Mouse (Mus musculus): ENCODE data around the gene Aff3. TPM values are rescaled to one million over a fixed set of nuclear protein-coding genes. Genes with fewer than 3 reads are reported as not detected.

Aff3 gene
- polyA plus RNA-seq, 1 experiment from 2014 or later: 4.7 TPM

GRCm38 (mm10) chr1:38601802-38602508 lies 62.8 kb downstream of the Aff3 start:
- Histone ChIP-seq H3K27me3 (replicated peaks; ENCODE audit: control insufficient read depth, insufficient read depth, low read length) (no peaks in the 10 kb centered on the region), H3K27ac (ENCODE audit: low read depth, low read length) (no peak overlapping the region), H3K9me3 (ENCODE audit: control insufficient read depth, low read length) (no peaks in the 10 kb centered on the region), H3K9ac (ENCODE audit: low read depth, low read length) (no peak overlapping the region), H3K4me1 (replicated peaks; ENCODE audit: control insufficient read depth, insufficient read depth, low read length) (no peaks in the 10 kb centered on the region), H3K36me3 (ENCODE audit: control insufficient read depth, insufficient read depth, low read length) (no peaks in the 10 kb centered on the region), H3K4me2 (no peak overlapping the region), H3K4me3 (ENCODE audit: low read depth, low read length) (no peak overlapping the region)
- DNase-seq (ENCODE audit: low spot score) (no peak), ATAC-seq (replicated peaks; ENCODE audit: low FRiP score) (no peak)
- 61% methylated on average over 11 of the region's 11 CpGs for WGBS

- no peak overlapping the region for H3K4me3 ChIP-seq (ENCODE audit: low read depth, low read length)
- H3K36me3 ChIP-seq (ENCODE audit: control insufficient read depth, insufficient read depth, low read length): no peaks in the 10 kb centered on the region
- DNase-seq (ENCODE audit: low spot score) (no peak), ATAC-seq (replicated peaks; ENCODE audit: low FRiP score) (no peak)
- no peaks in the 10 kb centered on the region for H3K9me3 ChIP-seq (ENCODE audit: control insufficient read depth, low read length)
- H3K4me1 ChIP-seq (replicated peaks; ENCODE audit: control insufficient read depth, insufficient read depth, low read length): no peaks in the 10 kb centered on the region
- H3K27ac ChIP-seq (ENCODE audit: low read depth, low read length): no peak overlapping the region
- no peak overlapping the region for H3K4me2 ChIP-seq
- no peaks in the 10 kb centered on the region for H3K27me3 ChIP-seq (replicated peaks; ENCODE audit: control insufficient read depth, insufficient read depth, low read length)
- whole genome bisulfite sequencing: 65% methylated on average over 3 of the region's 3 CpGs
- no peak overlapping the region for H3K9ac ChIP-seq (ENCODE audit: low read depth, low read length)
Measured at GRCm38 (mm10) chr1:38595311-38595710, 69.4 kb downstream of the Aff3 start.

DNA sequence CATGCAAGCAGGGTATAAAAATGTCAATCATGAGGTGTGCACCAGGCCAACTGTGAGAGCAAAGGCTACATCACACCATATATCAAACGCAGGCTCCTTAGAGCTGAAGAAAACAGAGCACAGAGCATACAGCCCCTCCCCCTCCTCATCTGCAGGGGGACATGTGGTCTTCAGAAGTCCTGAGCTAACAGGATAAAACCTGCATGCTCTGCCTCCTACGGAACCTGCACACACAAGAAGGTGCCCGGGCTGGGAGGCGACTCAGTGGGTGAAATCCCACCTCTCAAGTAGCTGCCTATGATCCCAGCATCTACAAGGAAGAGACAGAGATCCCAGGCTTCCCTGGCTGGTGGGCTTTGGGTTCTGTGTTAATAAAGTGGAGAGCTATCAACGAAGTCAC lies 70.0 kb downstream of the Aff3 start:
- Histone ChIP-seq H3K9me3 (ENCODE audit: control insufficient read depth, low read length) (no peaks in the 10 kb centered on the region), H3K27me3 (replicated peaks; ENCODE audit: control insufficient read depth, insufficient read depth, low read length) (no peaks in the 10 kb centered on the region), H3K4me2 (no peak overlapping the region), H3K9ac (ENCODE audit: low read depth, low read length) (no peak overlapping the region), H3K27ac (ENCODE audit: low read depth, low read length) (no peak overlapping the region), H3K4me1 (replicated peaks; ENCODE audit: control insufficient read depth, insufficient read depth, low read length) (no peaks in the 10 kb centered on the region), H3K4me3 (ENCODE audit: low read depth, low read length) (no peak overlapping the region), H3K36me3 (ENCODE audit: control insufficient read depth, insufficient read depth, low read length) (no peaks in the 10 kb centered on the region)
- WGBS: 60% methylated on average over 5 of the region's 5 CpGs
- DNase-seq (ENCODE audit: low spot score) (no peak), ATAC-seq (replicated peaks; ENCODE audit: low FRiP score) (no peak)

DNA sequence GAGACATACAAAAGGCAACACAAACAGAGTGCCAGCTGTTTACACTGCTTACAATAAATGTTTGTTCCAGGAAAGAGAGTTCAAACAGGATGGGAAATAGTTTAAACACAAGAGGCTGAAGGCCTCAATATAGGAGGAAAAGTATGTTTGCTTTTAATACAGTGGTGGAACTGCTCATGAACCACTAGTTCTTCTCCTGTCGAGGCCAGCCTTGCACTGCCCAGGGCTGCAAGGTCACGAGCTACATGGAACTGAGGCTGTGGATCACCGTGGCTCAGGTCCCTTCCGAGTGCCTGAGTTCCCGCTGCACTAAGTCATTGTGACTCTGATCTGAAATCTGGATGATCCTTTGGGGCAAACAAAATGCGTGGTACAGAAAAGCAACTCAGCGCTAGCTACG lies 73.6 kb downstream of the Aff3 start:
- H3K4me2 ChIP-seq: no peak overlapping the region
- no peaks in the 10 kb centered on the region for H3K27me3 ChIP-seq (replicated peaks; ENCODE audit: control insufficient read depth, insufficient read depth, low read length)
- H3K4me3 ChIP-seq (ENCODE audit: low read depth, low read length): no peak overlapping the region
- H3K36me3 ChIP-seq (ENCODE audit: control insufficient read depth, insufficient read depth, low read length): no peaks in the 10 kb centered on the region
- ATAC-seq (replicated peaks; ENCODE audit: low FRiP score) (no peak), DNase-seq (ENCODE audit: low spot score) (no peak)
- no peak overlapping the region for H3K27ac ChIP-seq (ENCODE audit: low read depth, low read length)
- H3K4me1 ChIP-seq (replicated peaks; ENCODE audit: control insufficient read depth, insufficient read depth, low read length): no peaks in the 10 kb centered on the region
- H3K9ac ChIP-seq (ENCODE audit: low read depth, low read length): no peak overlapping the region
- H3K9me3 ChIP-seq (ENCODE audit: control insufficient read depth, low read length): no peaks in the 10 kb centered on the region
- WGBS: 77% methylated on average over 8 of the region's 8 CpGs

DNA sequence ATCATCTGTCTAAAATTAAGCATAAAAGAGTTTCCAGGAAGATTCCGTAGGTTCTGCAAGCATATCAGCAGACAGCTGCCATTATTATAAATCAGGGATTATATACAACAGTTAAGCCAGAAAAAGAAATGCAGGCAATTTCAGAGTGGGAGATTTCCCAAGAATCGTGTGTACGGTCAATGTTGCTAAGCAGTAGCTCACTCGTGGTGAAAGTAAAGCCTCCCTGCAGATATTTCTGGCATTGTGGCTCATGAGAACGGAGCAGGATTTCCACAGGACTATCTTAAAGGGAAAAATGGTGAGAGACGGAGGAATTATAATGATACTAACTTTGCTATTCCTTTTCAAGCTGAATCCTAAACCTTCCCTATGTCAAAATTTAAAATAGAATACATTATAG lies 76.0 kb downstream of the Aff3 start:
- H3K9me3 ChIP-seq (ENCODE audit: control insufficient read depth, low read length): no peaks in the 10 kb centered on the region
- WGBS: 79% methylated on average over 6 of the region's 6 CpGs

DNA sequence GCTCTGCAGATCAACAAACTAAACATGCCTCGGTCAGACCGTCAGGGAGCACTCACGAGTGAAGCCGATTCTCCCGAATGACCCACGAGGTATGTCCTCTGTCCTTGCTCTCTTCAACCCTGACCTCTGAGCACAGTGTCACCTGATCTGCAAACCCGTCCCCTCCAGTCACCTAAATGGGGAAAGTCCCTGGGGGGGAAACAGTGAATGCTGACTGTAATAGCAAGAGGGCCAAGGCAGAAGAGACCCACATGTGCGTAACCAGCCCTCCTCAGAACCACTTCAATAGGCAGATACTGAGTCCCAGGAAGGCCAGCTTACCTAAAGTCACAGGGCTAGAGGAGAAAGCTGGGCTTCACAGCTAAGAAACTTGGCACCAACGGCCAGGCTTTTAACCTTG lies 82.4 kb downstream of the Aff3 start:
- no peaks in the 10 kb centered on the region for H3K4me1 ChIP-seq (replicated peaks; ENCODE audit: control insufficient read depth, insufficient read depth, low read length)
- H3K27me3 ChIP-seq (replicated peaks; ENCODE audit: control insufficient read depth, insufficient read depth, low read length): no peaks in the 10 kb centered on the region
- 67% methylated on average over 9 of the region's 9 CpGs for WGBS
- H3K9ac ChIP-seq (ENCODE audit: low read depth, low read length): no peak overlapping the region
- DNase-seq (ENCODE audit: low spot score) (no peak), ATAC-seq (replicated peaks; ENCODE audit: low FRiP score) (no peak)
- no peak overlapping the region for H3K4me3 ChIP-seq (ENCODE audit: low read depth, low read length)
- H3K4me2 ChIP-seq: no peak overlapping the region
- no peak overlapping the region for H3K27ac ChIP-seq (ENCODE audit: low read depth, low read length)
- H3K36me3 ChIP-seq (ENCODE audit: control insufficient read depth, insufficient read depth, low read length): no peaks in the 10 kb centered on the region
- no peaks in the 10 kb centered on the region for H3K9me3 ChIP-seq (ENCODE audit: control insufficient read depth, low read length)

More for the DNA sequence above, 76.0 kb downstream of the Aff3 start:
- Histone ChIP-seq H3K4me1 (replicated peaks; ENCODE audit: control insufficient read depth, insufficient read depth, low read length) (no peaks in the 10 kb centered on the region), H3K27ac (ENCODE audit: low read depth, low read length) (no peak overlapping the region), H3K4me2 (no peak overlapping the region), H3K9ac (ENCODE audit: low read depth, low read length) (no peak overlapping the region), H3K36me3 (ENCODE audit: control insufficient read depth, insufficient read depth, low read length) (no peaks in the 10 kb centered on the region), H3K4me3 (ENCODE audit: low read depth, low read length) (no peak overlapping the region), H3K27me3 (replicated peaks; ENCODE audit: control insufficient read depth, insufficient read depth, low read length) (no peaks in the 10 kb centered on the region)
- ATAC-seq (replicated peaks; ENCODE audit: low FRiP score) (no peak), DNase-seq (ENCODE audit: low spot score) (no peak)

DNA sequence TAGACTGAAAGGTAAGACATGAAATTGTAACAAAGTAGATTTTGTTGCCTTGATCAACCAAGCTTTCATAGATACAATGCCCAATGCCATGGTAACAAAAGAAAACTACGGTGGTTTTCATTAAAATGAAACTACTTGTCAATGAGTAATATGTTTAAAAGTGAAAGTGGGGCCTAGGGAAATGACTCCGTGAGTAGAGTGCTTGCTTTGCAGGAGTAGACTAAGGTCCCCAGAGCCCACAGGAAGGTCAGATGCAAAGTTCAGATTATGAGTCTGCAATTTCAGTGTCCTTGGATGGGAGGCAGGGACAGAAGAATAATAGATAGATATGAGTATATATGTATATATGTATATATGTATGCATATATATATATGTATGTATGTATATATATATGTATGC lies 84.2 kb downstream of the Aff3 start:
- Histone ChIP-seq H3K4me1 (replicated peaks; ENCODE audit: control insufficient read depth, insufficient read depth, low read length) (no peaks in the 10 kb centered on the region), H3K27me3 (replicated peaks; ENCODE audit: control insufficient read depth, insufficient read depth, low read length) (no peaks in the 10 kb centered on the region), H3K4me2 (no peak overlapping the region), H3K4me3 (ENCODE audit: low read depth, low read length) (no peak overlapping the region), H3K9ac (ENCODE audit: low read depth, low read length) (no peak overlapping the region), H3K27ac (ENCODE audit: low read depth, low read length) (no peak overlapping the region), H3K9me3 (ENCODE audit: control insufficient read depth, low read length) (no peaks in the 10 kb centered on the region), H3K36me3 (ENCODE audit: control insufficient read depth, insufficient read depth, low read length) (no peaks in the 10 kb centered on the region)
- DNase-seq (ENCODE audit: low spot score): no peak
- 77% methylated on average over 2 of the region's 2 CpGs for WGBS
- ATAC-seq (replicated peaks; ENCODE audit: low FRiP score): no peak

GRCm38 (mm10) chr1:38578339-38578738 lies 86.4 kb downstream of the Aff3 start:
- no peak overlapping the region for H3K27ac ChIP-seq (ENCODE audit: low read depth, low read length)
- H3K36me3 ChIP-seq (ENCODE audit: control insufficient read depth, insufficient read depth, low read length): no peaks in the 10 kb centered on the region
- no peaks in the 10 kb centered on the region for H3K27me3 ChIP-seq (replicated peaks; ENCODE audit: control insufficient read depth, insufficient read depth, low read length)
- no peaks in the 10 kb centered on the region for H3K4me1 ChIP-seq (replicated peaks; ENCODE audit: control insufficient read depth, insufficient read depth, low read length)
- H3K9me3 ChIP-seq (ENCODE audit: control insufficient read depth, low read length): no peaks in the 10 kb centered on the region
- H3K4me2 ChIP-seq: no peak overlapping the region
- H3K9ac ChIP-seq (ENCODE audit: low read depth, low read length): no peak overlapping the region
- no peak overlapping the region for H3K4me3 ChIP-seq (ENCODE audit: low read depth, low read length)
- 66% methylated on average over 5 of the region's 5 CpGs for WGBS
- ATAC-seq (replicated peaks; ENCODE audit: low FRiP score): no peak
- DNase-seq (ENCODE audit: low spot score): no peak

DNA sequence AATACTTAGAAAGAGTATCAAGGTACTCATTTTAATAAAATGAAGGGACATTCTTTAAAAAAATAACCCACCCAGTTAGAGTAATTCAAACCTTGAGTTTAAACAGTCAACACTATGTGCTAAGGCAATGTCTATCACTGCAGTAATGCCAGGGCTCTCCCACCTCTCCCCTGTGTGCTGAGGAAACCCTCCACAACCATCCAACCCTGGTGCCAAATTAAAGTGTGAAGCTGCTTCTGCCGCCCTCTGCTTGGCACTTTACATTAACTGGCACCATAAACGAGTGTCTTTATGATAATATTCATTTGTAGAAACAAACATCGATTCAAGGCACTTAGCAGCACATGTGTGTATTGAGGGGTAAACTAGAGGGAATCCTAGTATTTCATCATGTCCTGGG lies 97.0 kb downstream of the Aff3 start:
- no peak overlapping the region for H3K4me2 ChIP-seq
- no peaks in the 10 kb centered on the region for H3K36me3 ChIP-seq (ENCODE audit: control insufficient read depth, insufficient read depth, low read length)
- no peak overlapping the region for H3K9ac ChIP-seq (ENCODE audit: low read depth, low read length)
- ATAC-seq (replicated peaks; ENCODE audit: low FRiP score) (no peak), DNase-seq (ENCODE audit: low spot score) (no peak)
- H3K27me3 ChIP-seq (replicated peaks; ENCODE audit: control insufficient read depth, insufficient read depth, low read length): no peaks in the 10 kb centered on the region
- no peaks in the 10 kb centered on the region for H3K9me3 ChIP-seq (ENCODE audit: control insufficient read depth, low read length)
- H3K4me3 ChIP-seq (ENCODE audit: low read depth, low read length): no peak overlapping the region
- peaks cover 2% of the 10 kb centered on the region; the same call in 1 of the 2 replicates for H3K4me1 ChIP-seq (replicated peaks; ENCODE audit: control insufficient read depth, insufficient read depth, low read length)
- 53% methylated on average over 3 of the region's 3 CpGs for WGBS
- H3K27ac ChIP-seq (ENCODE audit: low read depth, low read length): no peak overlapping the region
